Mouse (Mus musculus) urinary bladder, postnatal 10 days (tissue): ENCODE data around the gene Gm20388.
A peak's percentile ranks its signal among the peaks of the same experiment; 100 is the strongest.
"Not testable (repeated sequence)": the region's sequence is repeated elsewhere in the genome, so short reads cannot be mapped to it uniquely, and the experiment has no call there.

Source experiments
- DNase-seq: peaks from one replicate; pipeline ENCODE4 v3.0.0; 2022; ENCODE audit warnings: low spot score

The Gm20388 gene

DNA sequence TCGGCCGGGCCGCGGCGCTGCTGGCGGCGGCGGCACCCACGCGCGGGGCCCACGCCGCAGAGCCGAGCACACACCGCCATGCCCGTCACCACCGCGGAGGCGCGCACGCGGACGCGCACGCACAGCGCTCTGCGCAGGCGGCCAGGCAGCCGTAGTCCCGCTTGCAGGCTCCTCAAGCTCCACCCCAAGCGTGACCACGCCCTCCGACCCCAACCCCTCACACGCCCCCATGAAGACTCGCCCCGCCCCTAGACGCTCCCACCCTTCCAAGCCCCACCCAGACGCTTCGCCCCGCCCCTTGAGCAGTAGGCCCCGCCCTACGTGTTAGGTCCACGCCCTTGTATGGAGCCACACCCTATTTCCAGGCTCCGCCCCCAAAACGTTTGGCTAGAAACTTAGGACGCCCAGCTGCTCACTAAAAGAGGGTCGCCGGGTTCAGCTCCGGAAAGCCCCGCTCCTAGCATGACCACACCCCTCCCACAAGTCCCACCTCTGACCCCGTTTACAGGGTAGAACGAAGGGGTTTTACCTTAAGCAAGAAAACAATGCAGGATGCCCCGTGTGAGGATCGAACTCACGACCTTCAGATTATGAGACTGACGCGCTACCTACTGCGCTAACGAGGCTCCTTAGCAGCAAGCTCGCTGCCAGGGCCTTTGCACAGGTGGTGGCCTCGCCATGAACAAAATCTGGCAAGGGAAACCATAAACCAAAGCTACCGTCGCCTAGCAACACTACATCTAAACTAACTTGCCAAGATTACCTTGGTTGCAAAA is 1668.2 kb downstream of the Gm20388 start, which contains the start of gene Fbxo31:
Fbxo31 (minus strand) TSS at position 131 of the 776 bp plus-strand sequence.
- peak; percentile 76 for DNase-seq

DNA sequence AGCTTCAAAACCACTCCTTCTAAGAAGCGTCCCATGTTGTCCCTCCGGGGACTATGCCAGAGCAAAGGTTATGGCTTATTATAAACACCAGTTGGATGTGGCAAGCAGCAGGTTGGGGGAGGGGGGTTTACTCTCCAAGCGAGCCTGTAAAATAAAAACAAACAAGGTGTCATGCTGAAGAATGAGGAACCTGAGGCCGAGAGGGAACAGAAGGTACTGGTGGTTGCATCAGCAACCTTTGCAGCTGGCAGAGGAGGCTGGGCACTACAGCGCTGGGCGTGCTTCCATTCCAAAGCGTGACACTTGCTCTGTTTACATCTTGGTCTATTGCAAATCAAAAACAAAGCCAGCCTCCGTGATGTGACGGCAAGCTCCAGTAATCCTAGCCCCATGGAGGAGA is 1669.8 kb downstream of the Gm20388 start:
- DNase-seq, result no peak

DNA sequence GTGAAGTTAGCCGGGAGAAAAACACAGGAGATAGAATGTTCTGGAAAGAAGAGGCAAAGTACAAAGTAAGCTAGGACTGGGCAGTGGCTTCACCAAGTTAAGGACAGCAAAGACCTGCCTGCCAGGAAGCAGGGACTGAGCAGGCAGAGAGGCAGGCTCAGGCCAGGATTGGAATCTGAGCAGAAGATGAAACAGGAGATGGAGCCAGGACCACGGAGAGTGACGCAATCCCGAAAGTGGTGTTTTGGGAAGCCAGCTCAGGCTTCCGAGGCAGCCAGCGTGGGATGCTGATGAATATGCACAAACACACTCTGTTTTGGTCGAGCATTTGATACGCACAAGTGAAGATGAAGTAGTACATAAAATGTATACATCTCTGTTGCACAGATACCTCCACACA is 1673.0 kb downstream of the Gm20388 start:
- no peak for DNase-seq

DNA sequence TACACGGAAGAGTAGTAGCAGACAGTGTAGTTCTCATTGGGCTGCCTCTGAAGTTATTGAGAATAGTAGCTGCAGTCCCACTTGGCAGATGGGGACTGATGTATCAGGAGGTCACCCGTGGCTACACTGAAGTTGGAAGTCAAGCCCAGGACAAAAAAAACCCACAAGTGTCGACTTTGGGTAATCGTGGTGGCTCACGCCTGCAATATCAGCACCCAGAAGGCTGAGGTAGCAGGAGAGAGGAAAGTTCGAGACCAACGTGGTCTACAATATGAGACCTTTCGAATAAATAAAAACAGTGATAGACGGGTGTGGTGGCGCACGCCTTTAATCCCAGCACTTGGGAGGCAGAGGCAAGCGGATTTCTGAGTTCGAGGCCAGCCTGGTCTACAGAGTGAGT is 1674.1 kb downstream of the Gm20388 start:
- no peak for DNase-seq

DNA sequence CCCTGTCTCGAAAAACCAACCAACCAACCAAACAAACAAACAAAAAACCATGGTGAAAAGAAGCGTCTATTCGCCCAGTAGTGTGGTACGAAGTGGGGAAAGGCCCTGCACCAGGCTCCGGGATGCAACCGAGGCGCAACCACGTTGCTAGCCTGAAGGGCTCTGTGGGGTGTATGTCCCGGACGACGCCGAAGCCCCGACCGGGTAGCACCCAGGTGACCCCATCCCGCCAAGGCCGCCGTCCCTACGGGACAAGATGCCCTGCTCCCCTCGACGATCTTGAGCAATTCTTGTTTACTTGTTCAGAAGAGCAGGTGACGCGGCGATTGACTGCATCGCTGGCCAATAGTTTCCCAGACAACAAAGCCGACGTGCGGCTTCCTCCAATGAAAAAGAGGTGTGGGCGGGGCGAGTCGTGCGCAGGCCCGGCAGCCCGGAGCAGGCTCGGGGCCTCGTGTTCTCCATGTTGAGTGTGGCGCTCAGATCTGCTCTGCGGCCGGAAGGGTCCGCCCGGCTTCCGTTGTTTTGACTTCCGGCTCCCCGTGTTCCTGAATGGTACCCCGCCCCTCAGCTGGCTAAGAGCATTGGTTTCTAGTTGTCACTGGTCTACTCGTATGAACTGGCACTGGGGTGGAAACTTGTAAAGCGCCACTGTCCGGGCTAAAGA is 1674.7 kb downstream of the Gm20388 start:
- peak; percentile 100 for DNase-seq

DNA sequence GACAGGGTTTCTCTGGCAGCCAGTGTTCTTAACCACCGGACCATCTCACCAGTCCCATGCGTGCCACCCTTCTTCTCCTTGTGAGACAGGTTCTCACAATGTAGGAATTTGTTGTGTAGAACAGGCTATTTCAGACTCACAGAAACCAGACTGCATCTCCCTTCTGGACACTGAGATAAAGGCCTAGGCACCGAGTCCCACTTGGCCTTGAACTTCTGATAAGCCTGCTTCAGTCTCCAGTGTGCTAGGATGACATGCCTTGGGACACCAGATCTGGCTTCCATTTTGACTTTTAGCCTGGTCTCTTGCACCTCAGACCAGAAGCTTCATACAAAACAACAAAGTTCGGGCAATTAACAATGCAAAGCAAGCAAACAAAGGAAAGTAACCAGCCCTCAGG is 1678.1 kb downstream of the Gm20388 start:
- DNase-seq, result no peak

DNA sequence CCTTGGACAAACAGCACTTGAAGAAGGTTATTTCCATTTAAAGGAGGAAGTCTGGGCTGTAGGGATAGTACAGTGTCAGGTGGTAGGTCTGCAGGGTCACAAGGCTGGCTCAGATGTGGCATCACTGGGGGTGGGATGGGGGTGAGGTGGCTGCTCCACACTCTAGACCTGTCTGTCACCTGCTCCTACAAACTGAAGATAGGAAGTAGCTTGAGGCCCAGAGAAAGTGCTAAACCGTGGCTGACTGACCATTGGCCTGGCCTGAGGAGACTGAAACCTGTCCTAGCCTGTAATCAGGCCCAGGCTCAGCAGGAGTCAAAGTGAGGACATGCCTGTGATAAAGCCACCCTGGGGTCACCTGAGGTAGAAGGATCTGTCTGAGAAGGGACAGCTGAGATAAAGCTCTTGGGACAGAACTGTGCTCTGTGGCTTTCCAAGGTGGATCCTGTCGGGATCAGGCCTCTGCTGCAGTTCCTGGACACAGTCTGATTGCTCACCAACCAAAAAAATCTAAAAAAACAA is 1678.6 kb downstream of the Gm20388 start:
- no peak for DNase-seq

DNA sequence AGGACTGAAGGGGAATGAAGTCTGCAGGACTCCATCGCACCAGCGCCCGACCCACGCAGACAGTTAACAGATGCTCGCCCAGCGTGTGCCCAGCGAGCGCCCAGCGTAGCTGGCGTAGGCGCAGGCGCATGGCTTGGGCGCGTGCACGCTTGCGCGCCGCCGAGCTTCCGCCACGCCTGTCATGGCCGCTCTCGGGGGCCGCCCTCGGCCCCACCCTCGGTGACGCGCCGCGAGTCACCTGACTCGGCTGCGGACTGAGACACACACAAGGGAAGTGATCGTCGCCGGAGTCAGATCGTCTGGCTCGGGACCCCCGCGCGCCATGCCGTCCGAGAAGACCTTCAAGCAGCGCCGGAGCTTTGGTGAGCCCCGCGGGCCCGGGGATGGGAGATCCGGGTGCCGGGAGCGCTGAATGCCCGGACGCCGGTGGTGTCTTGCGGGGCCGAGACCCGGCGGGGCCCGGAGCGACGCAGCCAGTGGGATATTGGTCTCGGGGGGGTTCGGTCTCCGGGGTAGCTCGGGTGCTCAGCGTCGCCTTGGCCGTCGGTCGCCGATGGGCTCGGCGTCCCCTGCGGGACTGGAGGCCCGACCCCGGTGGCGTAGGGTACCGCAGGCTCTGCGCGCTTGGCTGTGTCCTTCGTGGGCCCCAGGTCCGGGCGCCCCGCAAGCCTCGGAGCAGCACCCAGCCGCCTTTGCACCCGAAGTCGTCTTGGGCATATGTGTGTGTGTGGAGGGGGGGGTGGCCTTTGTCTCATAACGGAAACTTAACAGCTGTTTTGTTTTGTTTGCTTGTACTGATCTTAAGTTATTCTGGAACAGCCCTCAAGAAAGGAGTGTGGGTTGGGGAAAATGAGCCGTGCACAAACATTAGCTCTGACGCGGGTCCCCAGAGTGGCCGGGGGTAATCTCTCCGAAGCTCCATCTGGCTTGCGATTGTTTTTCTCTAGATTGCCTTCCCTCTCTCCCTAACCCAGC is 1679.8 kb downstream of the Gm20388 start, which contains the start of gene Map1lc3b:
Map1lc3b (plus strand) TSS at position 159 of the 975 bp plus-strand sequence.
- peak; percentile 80 for DNase-seq

DNA sequence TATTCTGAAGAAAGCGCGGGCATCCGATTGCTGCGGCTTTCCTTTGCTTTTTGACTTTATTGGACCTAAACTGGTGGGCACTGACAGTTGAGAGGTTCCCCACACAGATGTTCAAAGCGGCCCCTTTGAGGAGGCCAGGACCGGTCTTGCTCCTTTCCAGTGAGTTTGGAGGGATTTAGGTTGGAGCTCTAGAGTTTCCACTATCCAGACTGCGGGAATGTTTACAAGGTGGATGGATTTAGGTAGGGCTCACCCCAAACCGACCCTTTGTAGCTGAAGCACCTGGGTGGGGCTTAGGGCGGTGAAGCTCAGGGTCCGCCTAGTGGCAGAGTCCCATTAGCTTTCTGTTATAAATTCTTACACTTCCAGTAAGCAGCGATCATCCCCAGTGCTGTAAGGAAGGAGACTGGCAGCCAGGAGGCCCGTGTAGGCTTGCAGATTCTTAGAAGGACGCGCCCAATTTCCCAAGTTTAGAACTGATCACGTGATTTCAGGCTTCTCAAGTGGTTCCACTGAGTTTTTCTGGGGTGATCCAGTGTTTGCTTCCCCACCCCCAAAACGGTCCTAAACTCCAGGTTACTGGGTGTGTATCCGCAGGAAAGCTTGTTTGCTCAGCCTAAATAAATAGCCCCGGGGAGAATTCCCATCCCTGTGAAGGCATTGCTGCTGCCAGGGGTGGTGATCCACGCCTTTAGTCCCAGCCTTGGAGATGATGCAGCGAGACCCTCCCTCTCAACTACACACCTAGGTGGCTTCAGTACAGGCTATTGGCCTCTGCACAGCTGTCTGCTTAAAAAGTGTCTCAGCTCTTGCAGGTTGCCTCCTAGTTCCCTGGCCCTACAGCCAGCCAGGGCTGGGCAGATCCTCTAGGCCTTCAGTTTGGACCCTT is 1680.8 kb downstream of the Gm20388 start:
- DNase-seq, result no peak

DNA sequence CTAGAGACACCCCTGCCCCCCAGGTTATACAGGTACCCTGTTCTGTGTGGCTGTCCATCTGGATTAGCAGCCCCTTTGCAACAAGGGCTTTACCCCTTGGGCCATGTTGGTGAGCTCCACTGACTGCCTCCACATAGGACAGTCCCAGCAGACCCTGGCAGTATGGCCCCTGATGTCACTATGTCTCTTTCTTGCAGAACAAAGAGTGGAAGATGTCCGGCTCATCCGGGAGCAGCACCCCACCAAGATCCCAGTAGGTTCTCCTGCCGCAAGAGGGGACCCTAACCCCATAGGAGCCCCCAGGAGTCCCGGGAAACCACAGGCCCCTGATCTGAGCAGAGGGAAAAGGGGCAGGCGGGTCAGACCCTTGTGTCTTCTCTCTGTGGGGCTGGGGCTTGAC is 1682.7 kb downstream of the Gm20388 start:
- DNase-seq, result no peak

DNA sequence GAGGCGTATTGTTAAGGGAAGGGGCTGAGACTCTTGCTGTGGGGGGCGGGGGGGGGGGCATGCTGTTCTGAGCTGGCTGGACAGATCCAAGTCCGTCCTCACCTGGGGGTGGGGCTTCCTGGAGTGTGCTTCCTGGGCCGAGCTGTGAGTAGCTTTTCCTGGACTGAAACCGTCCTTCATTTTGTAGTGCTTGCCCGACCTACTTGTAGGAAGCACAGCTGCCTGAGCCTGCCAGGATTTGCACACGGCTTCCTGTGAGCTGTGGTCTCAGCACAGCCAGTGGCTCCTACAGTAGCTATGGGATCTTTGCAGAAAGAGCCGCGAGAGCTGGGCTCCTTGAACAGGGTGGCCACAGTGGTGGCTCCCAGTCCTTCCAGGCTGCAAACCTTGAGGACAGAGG is 1683.3 kb downstream of the Gm20388 start:
- DNase-seq, result no peak

DNA sequence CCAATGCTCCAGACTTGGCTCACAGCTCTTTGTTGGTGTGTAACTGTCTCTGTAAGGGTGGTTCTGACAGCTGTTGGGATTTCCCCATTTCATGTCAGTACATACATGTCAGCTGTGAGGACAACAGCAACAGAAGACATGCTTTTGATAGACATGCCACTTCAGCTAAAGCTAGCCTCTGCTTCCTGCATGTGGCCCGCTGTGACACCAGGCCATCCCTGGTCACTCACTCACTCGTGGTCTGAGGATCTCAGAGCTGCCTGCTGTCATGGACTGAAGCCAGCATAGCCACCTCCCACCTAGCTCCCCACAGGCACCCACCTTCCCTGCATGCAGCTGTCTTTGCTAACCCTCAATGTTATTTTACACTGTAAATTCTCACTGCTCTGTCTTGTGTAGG is 1686.9 kb downstream of the Gm20388 start:
- DNase-seq, result not testable (repeated sequence)

DNA sequence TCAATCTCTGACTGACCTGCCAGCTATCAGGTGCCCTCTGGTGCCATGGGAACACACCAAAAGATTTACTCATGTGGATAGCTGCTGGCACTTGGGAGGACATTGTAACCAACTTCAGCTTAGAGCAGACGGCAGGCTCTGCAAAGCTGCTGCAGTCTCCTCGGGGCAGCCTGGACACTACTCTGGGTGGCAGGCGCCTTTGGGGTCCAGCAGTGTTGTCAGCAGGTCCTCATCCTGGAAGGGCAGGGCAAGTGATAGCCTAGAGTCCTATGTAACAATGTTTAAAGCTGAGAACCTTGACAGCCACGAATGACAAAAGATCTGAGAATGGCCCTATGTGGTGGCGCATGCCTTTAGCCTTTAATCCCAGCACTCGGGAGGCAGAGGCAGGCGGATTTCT is 1687.5 kb downstream of the Gm20388 start:
- no peak for DNase-seq

DNA sequence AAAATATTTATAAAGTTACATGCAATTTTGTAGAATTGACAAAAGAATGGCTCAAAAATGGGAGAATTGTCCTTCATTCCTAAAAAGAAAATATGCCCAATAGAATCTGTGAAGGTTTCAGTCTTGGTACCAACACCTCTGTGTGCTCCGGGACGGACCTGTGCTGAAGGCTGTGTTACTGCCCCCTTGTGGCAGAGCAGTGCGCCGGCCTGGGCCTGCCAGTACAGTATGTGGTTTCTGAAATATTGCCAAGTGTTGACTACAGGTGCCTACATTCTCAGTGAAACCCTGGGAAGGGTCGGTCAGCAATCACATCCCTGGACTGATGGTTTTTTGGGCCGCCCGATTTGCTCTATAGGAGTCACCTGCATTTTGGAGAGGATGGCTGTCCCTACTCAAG is 1688.3 kb downstream of the Gm20388 start:
- no peak for DNase-seq

DNA sequence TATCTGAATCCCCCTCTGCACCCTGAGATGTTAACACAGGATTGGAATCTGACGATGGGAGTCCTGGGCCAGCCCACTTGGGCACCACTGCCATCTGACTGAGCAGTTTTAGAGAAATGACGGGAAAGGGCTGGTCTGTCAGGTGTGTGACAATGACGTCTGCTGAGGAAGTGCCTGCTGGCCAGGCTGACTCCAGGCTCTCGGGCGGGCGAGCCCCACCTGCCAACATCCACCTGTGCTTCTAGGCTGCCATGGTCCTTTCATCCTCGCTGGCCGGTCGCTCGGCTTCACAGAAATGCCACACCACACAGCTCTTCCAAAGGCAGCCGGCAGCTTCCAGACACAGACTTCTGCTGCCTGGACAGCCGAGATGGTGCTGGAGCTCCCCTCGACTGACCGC is 1689.2 kb downstream of the Gm20388 start:
- DNase-seq, result no peak

DNA sequence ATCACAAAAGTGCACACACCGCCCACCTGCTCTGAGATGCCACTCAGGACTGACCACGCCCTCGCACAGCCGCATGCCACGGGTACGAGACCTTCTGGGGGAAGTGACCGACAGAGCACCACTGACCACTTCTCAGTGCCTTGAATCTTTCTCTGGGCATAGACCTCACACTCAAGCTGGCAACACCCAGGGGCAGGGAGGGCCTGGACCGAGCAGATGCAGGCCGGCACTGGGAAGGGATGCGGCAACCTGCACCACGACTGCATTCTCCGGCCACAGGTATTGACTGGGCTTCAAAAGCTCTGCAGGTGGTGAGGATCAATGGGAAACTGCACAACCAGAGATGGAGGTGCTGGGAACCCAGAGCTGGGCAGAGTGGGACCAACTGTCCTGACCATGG is 1691.8 kb downstream of the Gm20388 start:
- no peak for DNase-seq

DNA sequence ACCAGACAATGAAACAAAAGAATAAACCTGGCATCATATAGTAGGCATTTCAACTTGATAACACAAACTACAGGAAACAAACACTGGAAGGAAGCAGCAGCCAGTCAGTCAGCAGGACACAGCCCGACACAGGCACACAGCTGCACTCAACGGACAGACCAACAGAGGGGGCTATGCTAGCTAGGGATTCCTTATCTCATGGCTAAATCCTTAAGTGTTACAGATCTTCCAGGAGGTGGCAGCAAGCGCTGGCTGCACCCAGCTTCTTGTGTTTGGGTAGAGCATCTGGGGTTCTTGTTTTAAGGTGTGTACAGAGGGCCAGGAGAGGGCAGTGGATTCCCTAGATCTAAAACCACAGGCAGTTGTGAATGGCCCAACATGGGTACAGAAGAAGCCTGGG is 1692.2 kb downstream of the Gm20388 start:
- DNase-seq, result no peak

DNA sequence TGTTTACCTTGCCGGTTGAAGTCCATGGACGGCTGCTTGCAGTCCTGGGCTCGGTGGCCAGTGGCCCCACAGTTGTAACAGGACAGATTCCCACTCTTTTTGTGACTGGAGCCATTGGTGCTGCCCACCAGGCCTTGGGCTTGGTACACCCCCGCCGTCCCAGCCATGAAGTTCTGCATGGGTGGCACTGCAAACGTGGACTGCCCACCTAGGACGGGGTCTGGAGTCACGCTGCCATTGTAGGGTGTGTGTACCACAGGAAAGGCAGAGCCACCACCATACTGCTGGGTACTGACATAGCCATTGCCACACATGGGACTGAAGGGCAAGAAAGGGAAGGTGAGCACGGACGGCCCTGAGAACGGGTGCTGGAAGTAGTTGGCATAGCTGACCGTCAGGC is 1693.2 kb downstream of the Gm20388 start:
- DNase-seq, result no peak

DNA sequence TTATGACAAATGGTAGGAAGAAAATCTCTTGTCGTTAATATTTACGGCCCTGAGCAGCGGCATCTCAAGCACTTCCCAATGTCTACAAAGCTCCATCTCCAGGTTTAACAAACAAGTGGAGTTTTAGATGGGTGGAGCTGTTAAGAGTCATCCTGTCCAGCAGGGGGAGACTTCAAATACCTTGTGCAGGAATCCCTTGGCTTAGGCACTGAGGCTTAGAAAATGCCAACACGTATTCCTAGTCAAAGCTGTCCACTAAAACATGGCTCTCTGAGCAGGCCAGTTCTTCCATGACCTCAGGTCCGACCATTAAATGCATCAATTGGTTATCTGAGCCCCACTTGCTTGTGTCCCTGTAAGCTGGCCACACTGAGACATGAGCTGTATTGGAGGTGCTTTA is 1697.0 kb downstream of the Gm20388 start:
- no peak for DNase-seq

DNA sequence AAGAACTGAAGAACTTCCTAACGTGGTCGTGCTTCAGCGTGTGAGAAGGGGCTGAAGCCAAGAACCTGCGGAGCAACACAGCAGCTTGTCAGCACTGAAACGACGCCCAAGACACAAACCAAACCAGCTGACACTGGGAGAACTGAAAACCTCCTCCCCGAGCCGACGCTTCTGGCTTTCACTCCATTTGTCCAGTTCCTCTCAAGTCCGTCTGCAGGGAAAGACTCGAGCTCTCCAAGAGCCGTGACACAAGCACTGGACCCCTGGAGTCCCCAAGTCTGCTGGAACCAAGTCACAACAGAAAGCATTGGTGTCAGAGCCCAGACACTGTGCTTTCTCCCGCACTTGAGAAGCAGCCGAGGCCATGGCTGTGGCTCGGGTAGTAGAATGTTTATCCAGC is 1698.6 kb downstream of the Gm20388 start:
- DNase-seq, result no peak

DNA sequence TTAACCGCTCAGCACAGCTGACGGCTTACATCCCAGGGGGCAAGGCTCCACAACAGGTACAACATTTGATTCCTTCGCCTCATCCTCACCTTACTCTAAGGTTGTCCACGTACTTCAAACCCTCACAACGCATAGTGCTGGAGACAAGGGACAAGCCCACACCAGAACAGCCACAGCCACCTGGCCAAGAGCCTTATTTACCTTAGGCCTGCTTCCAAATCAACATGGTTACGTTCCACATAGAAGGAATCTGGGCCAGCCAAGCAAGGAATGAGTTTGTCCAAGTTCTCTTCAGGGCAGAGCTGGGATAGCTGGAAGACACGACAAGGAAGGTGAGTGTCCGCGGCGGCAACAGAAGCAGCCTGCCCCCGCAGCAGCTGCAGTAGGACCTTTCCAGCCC is 1699.3 kb downstream of the Gm20388 start:
- DNase-seq, result no peak
